Mouse (Mus musculus) cerebellum, adult 2 months (tissue): ENCODE results near the gene Cyp2b9.
"Not testable (repeated sequence)": the region's sequence is repeated elsewhere in the genome, so short reads cannot be mapped to it uniquely, and the experiment has no call there.

ENCODE experiments used
- CTCF ChIP-seq: fragments of 200-500 bp; IDR thresholded peaks from 2 replicates; pipeline ENCODE4 v1.5.1; 2011; ENCODE audit warnings: low read depth, mild to moderate bottlenecking, control low read depth, low read length, moderate library complexity, borderline replicate concordance; ENCODE audit not compliant: insufficient read depth
- POLR2A ChIP-seq: fragments of 200-500 bp; IDR thresholded peaks from 2 replicates; pipeline ENCODE4 v1.6.1; 2011; ENCODE audit warnings: low read length, control low read depth, borderline replicate concordance; ENCODE audit not compliant: insufficient read depth

GRCm38 (mm10) chr7:26139623-26140022 is 33.6 kb upstream of the Cyp2b9 start:
- TF ChIP-seq CTCF, POLR2A: not testable (repeated sequence)
